Mouse (Mus musculus): ENCODE measurements at regions not wholly inside any gene's neighbourhood (a gene's known extent, or its start where the extent isn't known, plus 50 kb on each side); places are given as distances from the start of the nearest gene placed in this dataset.

- no peak overlapping the region for H3K27ac ChIP-seq (replicated peaks)
- H3K4me1 ChIP-seq, result peaks cover 9% of the 10 kb centered on the region
- no peaks in the 10 kb centered on the region for H3K36me3 ChIP-seq
- no peak overlapping the region for H3K4me2 ChIP-seq (replicated peaks)
- no peak overlapping the region for H3K9ac ChIP-seq (replicated peaks)
- no peak for ATAC-seq (ENCODE audit: low FRiP score, low read depth)
- no peak overlapping the region for H3K4me3 ChIP-seq
- H3K9me3 ChIP-seq, result no peaks in the 10 kb centered on the region
- 78% methylated on average over 9 of the region's 9 CpGs for WGBS
- H3K27me3 ChIP-seq, result no peaks in the 10 kb centered on the region
Observed at GRCm38 (mm10) chr2:144191018-144191417, 79.4 kb upstream of the Mgme1 start.

- WGBS, result 78% methylated on average over 4 of the region's 4 CpGs
- Histone ChIP-seq H3K27ac (replicated peaks) (no peak overlapping the region), H3K27me3 (no peaks in the 10 kb centered on the region), H3K9me3 (no peaks in the 10 kb centered on the region), H3K9ac (replicated peaks) (no peak overlapping the region), H3K36me3 (no peaks in the 10 kb centered on the region), H3K4me3 (no peak overlapping the region), H3K4me1 (peaks cover 9% of the 10 kb centered on the region), H3K4me2 (replicated peaks) (no peak overlapping the region)
- no peak for ATAC-seq (ENCODE audit: low FRiP score, low read depth)
Observed at GRCm38 (mm10) chr2:144191707-144192106, 78.8 kb upstream of the Mgme1 start.

DNA sequence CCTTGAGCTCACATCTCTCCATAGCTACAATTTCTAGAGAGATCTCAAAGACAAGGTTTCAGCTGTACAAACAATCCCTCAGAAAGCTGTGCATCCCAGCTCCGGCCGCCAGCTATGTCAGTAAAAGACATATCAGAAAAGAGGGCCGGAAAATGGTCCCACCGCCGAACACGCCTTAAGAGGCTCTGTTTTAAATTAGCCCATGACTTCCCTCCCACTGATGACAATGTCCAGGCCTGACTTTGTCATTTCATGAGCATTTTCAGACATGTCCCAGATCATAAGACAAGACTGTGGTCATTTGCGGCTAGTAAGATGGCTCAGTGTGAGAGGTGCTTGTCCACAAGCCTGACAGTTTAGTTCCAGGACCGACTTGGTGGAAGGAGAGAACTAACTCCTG is 78.0 kb upstream of the Mgme1 start:
- WGBS, result 83% methylated on average over 8 of the region's 8 CpGs
- Histone ChIP-seq H3K27ac (replicated peaks) (no peak overlapping the region), H3K4me2 (replicated peaks) (no peak overlapping the region), H3K4me3 (no peak overlapping the region), H3K9me3 (no peaks in the 10 kb centered on the region), H3K27me3 (no peaks in the 10 kb centered on the region), H3K4me1 (peaks cover 9% of the 10 kb centered on the region), H3K36me3 (no peaks in the 10 kb centered on the region), H3K9ac (replicated peaks) (no peak overlapping the region)
- ATAC-seq (ENCODE audit: low FRiP score, low read depth), result no peak

- no peaks in the 10 kb centered on the region for H3K36me3 ChIP-seq
- H3K4me1 ChIP-seq, result no peaks in the 10 kb centered on the region
- ATAC-seq (ENCODE audit: low FRiP score, low read depth), result no peak
- 63% methylated on average over 14 of the region's 14 CpGs for WGBS
- no peak overlapping the region for H3K9ac ChIP-seq (replicated peaks)
- H3K4me2 ChIP-seq (replicated peaks), result no peak overlapping the region
- no peaks in the 10 kb centered on the region for H3K27me3 ChIP-seq
- no peak overlapping the region for H3K4me3 ChIP-seq
- H3K27ac ChIP-seq (replicated peaks), result no peak overlapping the region
- no peaks in the 10 kb centered on the region for H3K9me3 ChIP-seq
Observed at GRCm38 (mm10) chr2:144195851-144196250, 74.6 kb upstream of the Mgme1 start.

GRCm38 (mm10) chr2:144197139-144197538 is 73.3 kb upstream of the Mgme1 start:
- ATAC-seq (ENCODE audit: low FRiP score, low read depth), result no peak
- Histone ChIP-seq H3K27me3 (no peaks in the 10 kb centered on the region), H3K9ac (replicated peaks) (no peak overlapping the region), H3K4me3 (no peak overlapping the region), H3K36me3 (no peaks in the 10 kb centered on the region), H3K27ac (replicated peaks) (no peak overlapping the region), H3K4me2 (replicated peaks) (no peak overlapping the region), H3K9me3 (no peaks in the 10 kb centered on the region), H3K4me1 (no peaks in the 10 kb centered on the region)
- WGBS, result 74% methylated on average over 2 of the region's 2 CpGs

- Histone ChIP-seq H3K4me2 (replicated peaks) (no peak overlapping the region), H3K4me1 (no peaks in the 10 kb centered on the region), H3K9ac (replicated peaks) (no peak overlapping the region), H3K4me3 (no peak overlapping the region), H3K27ac (replicated peaks) (no peak overlapping the region), H3K27me3 (no peaks in the 10 kb centered on the region), H3K9me3 (no peaks in the 10 kb centered on the region), H3K36me3 (no peaks in the 10 kb centered on the region)
- no peak for ATAC-seq (ENCODE audit: low FRiP score, low read depth)
- WGBS, result 74% methylated on average over 13 of the region's 13 CpGs
Observed at GRCm38 (mm10) chr2:144198326-144199051, 72.0 kb upstream of the Mgme1 start.

Data from midbrain, embryonic 12.5 days (tissue).